ENCODE assay signal across 26 mouse cellular contexts in the genomic region with DNA sequence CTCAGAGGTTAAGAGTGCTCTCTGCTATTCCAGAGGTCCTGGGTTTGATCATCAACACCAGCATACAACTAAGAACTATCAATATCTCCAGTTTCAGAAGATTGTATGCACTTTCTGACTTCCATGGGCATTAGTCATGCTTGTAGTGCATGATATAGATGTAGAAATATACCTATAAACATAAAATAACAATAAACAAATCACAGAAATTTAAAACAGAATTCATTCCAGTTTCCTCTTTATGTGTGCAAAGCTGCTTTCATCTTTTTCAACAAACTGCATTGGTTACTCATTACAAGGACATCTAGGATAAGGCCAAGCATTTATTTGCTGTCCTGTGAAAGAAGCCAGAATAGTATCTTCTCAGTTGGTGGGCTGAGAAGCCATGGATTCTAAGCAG. TPM values are rescaled to one million over a fixed set of nuclear protein-coding genes. Genes with fewer than 3 reads are reported as not detected.
"Had no signal": no experiment of that assay in that cellular context is flagged by ENCODE, and none has a peak within 500 bp of the region (broad histone marks: within the 10 kb centered on the region; RNA-seq: fewer than 3 reads in every experiment).

A gene (plus strand): TSS at position 301 of the 400 bp plus-strand sequence.

- H3K4me1 ChIP-seq: midbrain, embryonic 10.5 days; midbrain, embryonic 12.5 days; neural tube, embryonic 13.5 days; neural tube, embryonic 15.5 days had no signal

- H3K9ac ChIP-seq: lung, embryonic 14.5 days; midbrain, embryonic 12.5 days; neural tube, embryonic 13.5 days; neural tube, embryonic 15.5 days had no signal

- H3K27ac ChIP-seq: midbrain, embryonic 10.5 days; midbrain, embryonic 12.5 days; neural tube, embryonic 13.5 days; neural tube, embryonic 15.5 days had no signal

- H3K4me3 ChIP-seq: midbrain, embryonic 10.5 days; midbrain, embryonic 12.5 days; myocyte; neural tube, embryonic 13.5 days; neural tube, embryonic 15.5 days had no signal

- ATAC-seq: midbrain, embryonic 16.5 days had no signal

- DNase-seq: lung, adult 18-20 months; lung, embryonic 14.5 days; lung, postnatal 10 days; lung, postnatal 4 days; midbrain, embryonic 14.5 days; retina, postnatal 1 day; right cerebral cortex, adult 18-20 months; right cerebral cortex, postnatal 25 days; right cerebral cortex, postnatal 4 days; spleen, adult 18-20 months; thymus, adult 18-20 months; thymus, postnatal 14 days; thymus, postnatal 36 days had no signal

- H3K4me2 ChIP-seq: lung, embryonic 14.5 days; midbrain, embryonic 12.5 days; neural tube, embryonic 13.5 days; neural tube, embryonic 15.5 days had no signal

- H3K36me3 ChIP-seq: midbrain, embryonic 10.5 days; midbrain, embryonic 12.5 days; neural tube, embryonic 13.5 days; neural tube, embryonic 15.5 days had no signal

- H3K9me3 ChIP-seq: midbrain, embryonic 10.5 days; midbrain, embryonic 12.5 days; neural tube, embryonic 13.5 days; neural tube, embryonic 15.5 days had no signal

- H3K27me3 ChIP-seq: midbrain, embryonic 12.5 days; neural tube, embryonic 13.5 days; neural tube, embryonic 15.5 days had no signal

RNA-seq across cellular contexts. Expression of the gene that starts here (rescaled TPM):
- total RNA-seq: megakaryocyte, adult 5-6 weeks; megakaryocyte-erythroid progenitor cell, adult 5-6 weeks had no signal
- polyA plus RNA-seq: lung, embryonic 14.5 days; lung, embryonic 16.5 days; midbrain, embryonic 10.5 days; midbrain, embryonic 12.5 days; midbrain, embryonic 14.5 days; midbrain, embryonic 16.5 days; myocyte; neural tube, embryonic 11.5 days; neural tube, embryonic 13.5 days; neural tube, embryonic 15.5 days; small intestine, adult 2 months; stomach, embryonic 14.5 days; thymus, postnatal 0 days had no signal
